Mouse (Mus musculus) left cerebral cortex, adult 8-10 months (tissue): ENCODE measurements around the gene Mcrip2. TPM values are rescaled to one million over a fixed set of nuclear protein-coding genes. Genes with fewer than 3 reads are reported as not detected.

Experiments
- DNase-seq, 2 experiments: peaks; one replicate each; pipeline ENCODE4 v3.0.0; 2022; ENCODE audit warnings: low spot score in 2 of 2
- total RNA-seq, 4 experiments: library from RNA; stranded (reverse); gene quantifications; 2 replicates each; pipeline ENCODE4 v1.2.4; 2022

Gene Mcrip2
- total RNA-seq = 10 to 100 TPM; 16.8 to 25.2 (median 19.0) TPM

DNA sequence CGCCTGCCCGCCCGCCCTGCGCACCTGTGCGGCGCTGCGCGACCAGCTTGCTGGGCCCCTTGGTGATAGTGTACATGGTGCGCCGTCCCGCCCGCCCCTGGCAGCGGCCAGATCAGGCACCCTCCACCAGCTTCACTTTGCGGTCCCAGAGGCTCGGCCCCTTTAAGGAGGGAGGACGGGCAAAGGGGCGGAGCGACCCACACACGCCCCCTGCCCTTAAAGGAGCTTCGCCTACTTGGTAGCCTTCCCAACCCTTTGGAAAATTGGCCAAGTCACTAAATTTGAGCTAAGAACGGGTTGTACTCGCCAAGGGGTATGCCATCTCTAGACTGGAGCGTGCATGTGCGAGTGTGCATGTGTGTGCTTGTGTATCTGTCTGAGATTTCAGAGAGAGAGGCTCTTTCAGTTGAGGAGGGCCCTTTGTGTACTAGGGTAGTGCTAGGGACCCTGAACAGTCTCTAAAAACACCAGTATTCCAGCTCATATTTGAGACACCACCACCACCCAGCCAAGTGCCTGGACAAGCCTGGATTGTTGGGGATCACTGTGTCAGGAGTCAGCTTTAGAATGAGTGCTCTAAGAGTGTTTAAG is at the start of gene Mcrip2:
Gene Mcrip2, minus strand, starts transcription at position 164 of the 591 bp plus-strand sequence.
- peak; percentile 69 to 73 for DNase-seq

DNA sequence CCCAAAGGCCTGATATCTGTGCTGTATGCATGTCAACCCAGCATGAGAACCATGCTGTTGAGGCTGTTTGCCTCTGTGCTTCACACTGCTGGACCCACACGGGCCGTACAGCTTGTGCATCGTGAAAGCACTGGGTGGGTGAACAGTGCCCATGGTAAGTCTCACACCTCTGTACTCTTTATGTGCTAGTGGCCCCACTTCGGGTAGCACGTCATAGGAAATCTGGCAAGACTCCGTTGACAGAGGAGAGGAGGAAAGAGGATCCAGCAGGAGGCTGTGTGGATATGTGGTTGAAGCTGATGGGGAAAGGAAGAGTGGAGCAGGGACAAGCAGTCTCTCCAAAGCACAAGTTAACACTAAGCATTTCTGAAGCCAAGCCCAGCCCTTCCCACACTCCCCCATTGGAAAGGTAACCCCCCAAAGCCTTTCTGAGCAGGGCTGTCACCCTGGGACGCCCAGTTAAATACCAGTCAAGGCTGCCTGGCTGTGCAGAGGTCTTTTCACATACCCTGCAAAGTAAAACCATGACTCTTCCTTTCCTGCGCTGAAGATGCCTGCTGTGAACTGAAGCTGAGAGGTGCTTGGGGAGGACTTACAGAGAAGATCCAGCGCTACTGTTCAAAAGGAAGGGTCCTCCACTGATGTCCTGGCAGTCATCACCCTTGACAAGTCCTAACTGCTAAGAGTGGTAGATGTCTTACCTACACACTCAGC is 49.6 kb upstream of the Mcrip2 start:
- DNase-seq = no peak

DNA sequence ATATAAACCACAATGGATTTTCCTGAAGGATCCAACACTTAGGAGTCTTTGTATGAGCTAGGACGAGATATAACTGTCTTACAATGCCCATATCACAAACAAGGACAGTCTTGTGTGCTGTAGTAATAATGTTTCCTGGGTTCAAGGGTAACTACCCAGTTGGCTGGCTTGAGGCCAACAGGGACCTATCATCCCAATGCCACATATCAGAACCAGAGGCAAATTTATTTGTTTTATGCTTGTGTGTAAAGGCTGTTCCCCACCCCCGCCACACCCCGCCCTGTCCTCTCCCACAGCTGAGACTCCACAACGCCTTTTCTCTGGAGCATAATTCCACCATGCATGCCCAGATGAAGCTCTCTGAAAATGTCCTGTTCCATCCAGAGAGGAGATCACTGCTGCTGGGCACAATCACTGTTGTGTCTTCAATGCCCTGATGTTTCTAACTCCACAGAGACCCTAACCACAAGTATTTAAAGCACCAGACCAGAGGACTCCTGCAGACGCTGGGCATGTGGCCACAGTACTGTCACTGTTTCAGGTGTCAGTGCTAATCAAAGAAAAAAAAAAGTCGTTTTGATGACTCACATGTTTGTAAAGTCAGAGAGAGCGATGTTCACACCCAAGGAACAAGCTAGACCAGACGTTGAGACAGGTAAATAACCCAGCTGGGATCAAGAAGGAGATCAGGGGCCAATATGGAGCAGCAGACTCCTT is 48.5 kb upstream of the Mcrip2 start:
- no peak for DNase-seq

DNA sequence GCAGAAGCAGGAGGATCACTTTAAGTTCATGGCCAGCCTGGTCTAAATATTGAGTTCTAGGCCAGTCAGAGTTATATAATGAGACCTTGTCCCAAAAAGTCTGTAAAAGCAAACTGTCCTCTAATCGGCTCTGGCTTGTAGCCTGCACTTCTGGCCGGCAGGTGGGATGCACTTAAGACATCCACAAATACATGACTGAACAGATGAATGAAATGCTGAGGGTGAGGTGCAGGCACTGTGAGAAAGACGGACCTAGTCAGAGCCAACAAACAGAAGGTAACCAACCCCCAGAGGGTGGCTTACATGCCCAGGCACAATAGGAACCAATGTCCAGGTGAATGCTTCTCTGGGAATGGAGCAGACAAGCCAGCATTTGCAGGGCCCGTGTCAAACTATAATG is 45.7 kb upstream of the Mcrip2 start:
- no peak for DNase-seq

DNA sequence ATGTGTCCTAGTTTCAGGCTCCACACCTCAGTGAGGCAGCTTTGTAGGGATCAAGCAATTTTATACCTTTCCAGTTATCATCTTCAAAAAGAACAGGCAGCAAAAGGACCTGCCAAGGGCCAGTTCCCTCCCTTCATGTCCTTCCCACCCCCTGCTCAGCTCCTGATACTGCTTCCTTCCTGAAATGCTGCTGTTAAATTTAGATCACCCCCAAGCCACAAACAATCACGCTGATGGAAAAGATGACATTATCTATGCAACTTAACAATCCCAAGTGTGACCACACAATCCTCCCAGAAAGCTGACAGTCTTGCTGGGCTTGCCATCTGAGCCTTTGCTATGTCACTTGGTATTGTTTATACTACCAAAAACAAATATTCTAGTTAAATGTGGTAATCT is 45.3 kb upstream of the Mcrip2 start:
- DNase-seq = no peak

DNA sequence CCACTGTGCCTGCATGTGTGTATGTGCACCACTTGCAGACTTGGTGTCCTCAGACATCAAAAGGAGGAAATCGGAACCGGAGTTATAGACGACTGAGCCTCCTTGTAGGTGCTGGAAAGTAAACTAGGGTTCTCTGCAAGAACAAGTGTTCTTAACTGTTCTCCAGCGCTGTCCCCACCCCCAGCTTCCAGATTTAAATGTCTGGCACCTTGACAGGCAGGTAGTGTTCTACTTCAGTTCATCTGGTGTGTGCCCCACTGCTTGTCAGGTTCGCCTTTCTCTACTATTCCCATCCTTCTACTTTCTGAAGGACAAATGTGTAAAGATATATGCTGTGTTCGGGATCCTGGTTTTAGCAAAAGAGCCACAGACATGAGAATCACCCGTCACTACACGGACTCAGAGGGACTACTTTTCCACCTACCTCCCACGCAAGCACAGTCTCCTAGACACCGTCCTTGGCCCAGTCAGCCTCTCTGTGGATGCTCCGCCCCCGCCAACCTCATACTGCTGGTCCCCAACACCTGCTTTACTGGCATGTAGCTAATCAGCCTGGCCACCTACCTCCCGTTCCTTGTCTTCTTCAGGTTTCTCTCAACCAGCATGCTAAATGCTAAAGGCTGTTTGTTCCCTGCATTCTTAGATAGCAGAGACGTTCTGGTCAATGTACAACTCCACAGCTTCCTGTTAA is 44.8 kb upstream of the Mcrip2 start:
- DNase-seq = peak in 1 of 2 experiments; percentile 86

DNA sequence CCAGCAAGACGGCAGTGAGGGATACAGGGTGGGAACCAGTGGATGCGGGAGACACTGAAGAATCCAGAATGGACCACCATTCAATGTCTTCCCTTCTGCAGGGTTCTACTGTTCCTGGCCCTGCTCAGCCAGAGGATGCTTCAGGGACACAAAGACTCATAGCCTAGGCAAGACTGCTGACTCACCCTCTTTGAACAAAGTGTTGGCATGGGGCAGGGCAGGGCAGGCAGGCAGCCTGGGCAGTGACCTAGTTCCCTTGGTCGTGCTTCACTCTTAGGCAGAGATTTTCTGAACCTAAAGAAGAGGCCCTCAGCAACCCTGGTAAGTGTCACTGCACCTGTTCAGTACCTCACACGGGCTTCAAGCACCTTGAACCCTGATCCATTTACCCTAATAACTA is 43.3 kb upstream of the Mcrip2 start:
- DNase-seq = no peak

DNA sequence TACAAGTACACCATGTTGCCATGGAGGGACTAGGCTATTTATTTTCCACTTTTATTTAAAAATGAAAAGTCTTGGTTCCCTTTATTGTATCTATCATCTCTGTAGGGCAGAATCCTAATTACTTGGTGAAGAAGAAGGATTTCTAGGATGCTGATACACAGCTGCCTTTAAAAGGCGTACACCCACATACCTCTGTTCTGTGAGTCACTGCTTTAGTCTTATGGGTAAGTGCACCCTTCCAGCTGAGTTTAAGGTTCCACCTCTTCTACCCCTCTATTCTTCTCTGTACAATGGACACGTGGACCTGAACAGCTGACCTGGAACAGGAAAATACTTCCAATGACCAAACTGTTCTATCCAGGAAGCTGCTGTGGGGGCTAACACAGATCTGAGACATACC is 39.1 kb upstream of the Mcrip2 start:
- DNase-seq = no peak

DNA sequence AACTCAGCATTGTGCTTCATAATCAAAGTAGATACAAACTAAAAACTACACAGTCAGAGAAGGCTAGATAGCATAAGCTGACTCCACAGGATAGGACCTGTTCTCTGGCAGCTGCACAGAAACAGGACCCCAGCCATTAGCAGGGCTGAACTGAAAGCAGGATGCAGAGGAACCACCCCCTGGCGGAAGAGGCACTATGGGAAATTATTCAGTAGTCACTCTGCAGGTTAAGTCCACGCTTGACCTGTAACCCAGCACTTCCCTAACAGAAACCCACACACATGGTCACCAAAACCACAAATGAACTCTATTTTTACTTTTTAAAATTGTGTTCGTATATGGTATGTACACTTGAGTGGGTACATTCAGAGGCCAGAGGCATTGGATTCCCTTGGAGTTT is 34.5 kb upstream of the Mcrip2 start:
- no peak for DNase-seq

DNA sequence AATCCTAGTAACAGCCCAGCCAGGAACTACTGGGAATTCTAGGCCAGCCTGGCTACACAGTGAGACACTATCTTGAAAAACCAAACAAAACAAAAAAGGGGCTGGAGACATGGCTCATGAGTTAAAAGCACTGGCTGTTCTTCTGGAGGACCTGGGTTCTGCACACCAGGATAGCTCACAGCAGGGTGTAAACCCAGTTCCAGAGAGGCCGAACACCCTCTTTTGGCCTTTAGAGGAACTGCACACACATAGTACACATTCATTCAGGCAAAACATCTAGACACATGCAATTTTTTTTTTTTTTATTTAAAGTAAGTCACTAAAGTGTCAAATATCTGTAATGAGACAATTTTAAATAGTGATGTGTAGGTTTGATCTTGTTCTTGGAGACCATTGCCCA is 31.6 kb upstream of the Mcrip2 start:
- no peak for DNase-seq

DNA sequence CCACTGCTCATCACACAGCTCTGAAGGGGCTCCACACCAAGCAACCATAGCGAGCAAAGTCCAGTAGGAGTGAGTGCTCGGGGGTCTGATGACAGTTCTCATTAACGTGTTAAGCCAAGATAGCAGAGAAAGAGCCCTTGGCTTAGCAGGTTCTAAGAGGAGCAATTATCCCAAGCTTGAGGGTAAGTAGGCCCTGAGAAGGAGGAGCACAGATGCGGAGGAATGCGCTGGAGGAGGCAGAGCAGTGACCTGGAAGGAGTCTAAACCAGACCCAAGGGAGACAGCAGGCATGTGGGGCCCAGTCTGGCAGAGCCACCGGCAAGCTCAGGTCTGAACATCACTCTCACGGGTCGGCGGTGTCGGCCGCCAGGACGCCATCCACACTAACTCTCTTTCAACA is 27.3 kb upstream of the Mcrip2 start:
- DNase-seq = no peak

DNA sequence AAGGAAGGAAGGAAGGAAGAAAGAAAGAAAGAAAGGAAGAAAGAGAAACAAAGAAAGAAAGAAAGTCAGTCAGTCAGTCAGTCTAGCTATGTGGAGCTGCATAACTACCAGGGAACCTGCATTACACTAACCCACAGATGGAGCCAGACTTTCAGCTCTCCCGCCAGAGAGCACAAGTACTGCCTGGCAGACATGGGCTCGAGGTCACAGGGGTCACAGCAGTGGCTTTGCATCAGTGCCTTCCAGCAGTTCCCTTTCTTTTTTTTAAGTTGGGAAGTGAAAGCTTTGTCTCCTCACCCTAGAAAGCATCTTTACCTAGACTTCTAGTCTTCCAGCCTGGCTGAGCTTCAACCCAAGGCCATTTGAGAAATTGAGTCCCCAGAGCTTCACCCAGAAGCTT is 26.9 kb upstream of the Mcrip2 start:
- DNase-seq = no peak

DNA sequence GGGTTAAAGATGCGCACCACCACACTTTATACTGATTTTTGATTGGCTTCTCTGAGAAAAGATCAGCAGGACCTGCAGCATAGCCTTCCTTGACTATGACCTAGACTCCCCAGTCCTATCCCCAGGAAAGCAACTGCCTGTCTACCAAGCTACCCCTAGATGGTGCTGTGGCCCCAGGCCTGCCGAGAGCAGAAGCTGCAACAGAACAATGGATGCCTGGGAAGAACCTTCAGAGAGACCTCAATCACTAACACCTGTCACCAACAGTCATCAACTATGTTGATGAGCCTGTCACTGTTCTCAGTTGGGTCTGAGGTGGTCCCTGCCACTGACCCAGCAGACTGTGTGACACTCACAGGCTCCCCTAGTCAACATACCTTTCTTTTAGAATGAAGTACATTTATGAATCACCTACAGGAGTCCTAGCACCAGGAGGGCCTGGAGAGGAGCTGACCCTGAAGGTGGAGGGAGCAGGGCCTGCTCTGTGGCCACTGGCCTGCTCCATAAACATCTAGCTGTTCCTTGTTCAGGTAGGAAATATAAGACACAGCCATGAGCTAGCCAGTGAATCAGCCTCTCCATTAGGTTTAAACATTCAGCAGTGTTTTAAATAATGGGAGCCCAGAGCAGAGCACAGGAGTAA is 25.5 kb upstream of the Mcrip2 start:
- no peak for DNase-seq

DNA sequence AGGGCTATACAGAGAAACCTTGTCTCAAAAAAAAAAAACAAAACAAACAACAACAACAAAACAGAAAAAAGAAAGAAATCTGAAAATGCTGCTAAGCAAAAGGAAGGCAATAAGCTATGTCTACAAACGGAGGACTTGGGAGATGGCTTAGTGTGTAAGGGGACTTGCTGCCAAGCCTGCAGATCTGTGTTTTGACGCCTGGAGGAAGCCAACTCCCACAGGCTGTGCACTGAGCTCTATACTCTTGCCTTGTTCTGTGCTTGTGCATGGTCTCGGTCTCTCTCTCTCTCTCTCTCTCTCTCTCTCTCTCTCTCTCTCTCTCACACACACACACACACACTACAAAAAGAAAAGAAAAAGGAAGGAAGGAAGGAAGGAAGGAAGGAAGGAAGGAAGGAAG is 20.3 kb upstream of the Mcrip2 start:
- no peak for DNase-seq

DNA sequence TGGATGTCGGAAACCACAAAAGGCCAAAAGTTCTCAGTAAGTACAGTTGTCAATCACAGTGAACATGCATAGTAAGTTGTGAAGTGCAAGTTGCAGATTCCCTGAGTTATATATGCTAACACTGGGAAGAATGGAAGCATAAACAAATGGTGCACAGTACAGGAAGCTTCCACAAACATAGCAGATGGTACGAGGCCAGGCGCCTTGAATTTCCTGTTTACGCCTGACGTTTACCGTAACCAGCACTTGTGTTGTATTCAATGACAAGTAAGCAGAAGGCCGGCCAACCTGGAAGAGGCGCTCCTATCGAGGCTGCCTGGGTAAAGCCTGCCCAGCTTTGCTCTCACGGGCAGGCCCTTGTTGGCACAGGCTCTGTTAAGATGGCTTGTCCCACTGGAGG is 18.9 kb upstream of the Mcrip2 start:
- DNase-seq = no peak

DNA sequence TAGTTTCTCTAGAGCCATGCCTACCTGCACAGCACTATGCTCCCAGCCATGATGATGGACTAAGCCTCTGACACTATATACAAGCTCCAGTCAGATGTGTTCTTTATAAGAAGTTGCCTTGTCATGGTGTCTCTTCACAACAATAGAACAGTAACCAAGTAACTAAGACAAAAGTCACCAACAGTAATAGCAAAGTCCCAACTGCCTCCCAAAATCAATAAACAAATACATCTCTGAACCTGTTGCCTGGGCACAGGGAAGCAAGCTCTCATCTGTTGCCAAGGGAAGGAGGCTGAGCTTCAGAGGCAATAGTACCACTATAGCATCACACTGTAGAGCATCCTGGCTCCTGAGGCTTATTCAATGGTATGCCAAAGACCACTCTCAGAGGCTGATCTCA is 18.2 kb upstream of the Mcrip2 start:
- no peak for DNase-seq

DNA sequence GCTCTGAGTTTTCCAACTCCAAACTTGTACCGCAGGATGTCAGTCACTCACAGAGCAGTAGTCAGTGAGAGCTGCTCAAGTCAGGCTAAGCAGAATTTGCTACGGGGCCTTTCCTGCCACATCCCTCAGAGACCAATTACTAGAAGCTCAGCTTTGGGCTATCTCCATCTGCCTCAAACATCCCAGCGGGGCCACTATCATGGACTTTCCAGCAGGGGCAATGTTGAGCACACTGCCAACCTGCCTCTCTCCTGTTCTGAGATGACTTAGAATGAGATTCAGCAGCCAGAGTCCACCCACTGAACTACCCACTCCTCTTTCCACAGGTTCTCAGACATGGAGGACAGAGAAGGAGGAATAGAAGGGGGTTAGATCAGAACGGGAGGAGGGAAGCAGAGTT is 17.1 kb upstream of the Mcrip2 start:
- no peak for DNase-seq

DNA sequence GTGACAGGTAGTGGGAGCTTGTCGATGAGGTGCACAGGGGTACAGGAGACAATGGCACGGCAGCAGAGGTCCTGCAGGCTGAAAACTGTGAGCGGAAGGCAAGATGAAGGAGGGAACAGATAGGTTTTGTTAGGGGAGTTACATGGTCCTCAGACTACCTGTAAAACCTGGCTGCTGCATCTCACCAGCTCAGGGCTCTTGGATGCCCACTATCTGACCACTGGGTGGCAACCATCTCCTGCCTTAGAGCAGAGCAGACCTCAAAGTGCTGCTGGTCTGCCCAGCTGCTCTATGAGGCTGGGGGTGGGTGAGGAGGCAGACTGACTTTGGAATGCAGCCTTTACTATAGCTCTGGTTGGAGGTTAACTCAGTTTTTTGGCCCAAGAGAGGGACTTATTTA is 15.3 kb upstream of the Mcrip2 start:
- DNase-seq = no peak

DNA sequence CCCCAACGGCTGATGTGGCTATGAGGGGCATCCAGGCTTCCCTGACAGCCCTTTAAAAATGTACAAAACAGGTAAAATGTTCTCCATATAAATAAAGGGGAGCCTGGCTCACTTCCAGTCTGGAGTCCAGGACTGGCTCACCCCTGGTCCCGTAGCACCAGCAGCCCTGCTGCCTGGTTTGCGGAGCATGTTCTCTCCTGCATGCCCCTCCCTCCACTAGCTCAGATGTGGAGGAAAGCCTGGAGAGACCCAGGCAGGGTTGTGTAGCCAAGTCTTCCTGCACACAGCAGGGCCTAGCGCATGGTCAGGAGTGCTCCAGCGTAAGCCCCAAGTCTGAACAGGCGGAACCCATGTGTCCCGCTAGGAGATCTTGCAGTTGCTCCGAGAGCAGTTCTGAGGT is 14.7 kb upstream of the Mcrip2 start:
- DNase-seq = no peak

DNA sequence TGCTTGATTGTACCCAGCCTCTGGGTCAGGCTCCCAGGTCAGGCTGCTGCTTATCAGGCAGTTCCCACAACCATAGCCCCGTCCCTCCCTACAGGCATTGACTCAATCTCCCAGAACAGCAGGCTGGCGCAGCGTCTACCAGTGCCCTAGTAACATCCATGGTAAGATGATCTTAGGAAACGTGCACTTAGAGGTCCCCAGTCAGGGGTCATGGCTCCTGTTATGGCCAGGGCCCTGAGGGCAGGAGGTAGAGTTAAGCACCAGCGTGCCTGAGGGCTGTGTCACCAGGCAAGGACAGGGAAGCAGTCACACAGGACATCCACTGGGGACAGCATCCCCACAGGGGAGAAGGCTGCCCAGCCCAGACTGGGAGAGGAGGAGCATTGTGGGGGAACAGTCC is 13.7 kb upstream of the Mcrip2 start:
- DNase-seq = no peak

DNA sequence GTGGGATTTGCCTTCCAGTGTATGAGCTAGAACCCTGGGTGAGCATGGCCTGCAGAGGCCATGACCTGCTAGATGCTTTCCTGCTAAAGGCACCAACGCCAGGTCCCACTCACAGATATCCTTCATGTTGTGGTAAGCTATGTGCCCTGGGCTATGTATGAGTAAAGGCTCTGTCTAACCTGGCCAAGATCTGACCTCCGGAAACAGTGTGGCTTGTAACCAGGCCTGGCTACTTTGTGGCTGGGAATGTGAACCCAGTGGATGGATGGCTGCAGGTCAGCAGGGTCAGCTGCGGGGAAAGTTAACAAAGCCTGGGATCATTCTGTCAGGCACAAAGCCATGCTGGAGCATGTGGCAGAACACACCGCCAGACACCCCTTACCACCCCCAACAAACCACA is 13.1 kb upstream of the Mcrip2 start:
- DNase-seq = no peak
